Mouse (Mus musculus) heart, postnatal 0 days (tissue): ENCODE data around the gene Dlg2.

ENCODE experiments used
- CTCF ChIP-seq: IDR thresholded peaks from 2 replicates; pipeline ENCODE4 v1.5.1; 2016; ENCODE audit warnings: antibody characterized with exemption, control low read depth, low read depth
- EP300 ChIP-seq: IDR thresholded peaks from 2 replicates; pipeline ENCODE4 v1.6.1; 2016; ENCODE audit warnings: antibody characterized with exemption, low read depth

GRCm38 (mm10) chr7:92319469-92319868 lies 1843.0 kb downstream of the Dlg2 start:
- TF ChIP-seq CTCF (no peak), EP300 (no peak)
